11 mouse cellular contexts compared by ENCODE assay signal in the genomic region with DNA sequence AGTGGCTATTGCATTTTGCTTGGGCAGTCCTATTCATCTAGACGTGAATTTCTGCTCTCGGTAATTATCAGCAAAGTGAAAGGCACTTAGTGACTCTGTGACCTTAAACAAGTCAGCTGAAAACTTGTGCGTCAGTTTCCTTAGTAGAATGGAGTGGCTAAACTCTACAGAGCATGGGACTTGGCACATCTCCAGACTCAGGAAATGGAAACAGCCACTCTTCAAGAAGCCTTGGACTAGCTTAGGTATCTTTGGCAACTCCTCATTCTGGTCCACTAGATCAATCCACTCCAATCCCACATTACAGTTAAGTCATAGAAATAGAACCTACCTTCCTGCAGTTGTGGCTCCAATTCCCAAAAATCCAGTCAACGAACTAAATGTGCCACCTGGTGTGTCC. TPM values are rescaled to one million over a fixed set of nuclear protein-coding genes. Genes with fewer than 3 reads are reported as not detected.
DNase-seq lines count a peak whose midpoint lies in the region; ATAC-seq and TF ChIP-seq lines count a peak whose summit lies in the region.
"Had no signal": no experiment of that assay in that cellular context is flagged by ENCODE, and none has a peak within 500 bp of the region (broad histone marks: within the 10 kb centered on the region; RNA-seq: fewer than 3 reads in every experiment).

No protein-coding gene starts in this region.

- H3K4me2 ChIP-seq in intestine, embryonic 14.5 days (ENCODE audit: low read length) = no peak overlapping the region
- no peak overlapping the region for H3K4me2 ChIP-seq in midbrain, embryonic 13.5 days (replicated peaks)

- peak overlapping the region; percentile 3; the same call in 1 of the 2 replicates for H3K27ac ChIP-seq in intestine, embryonic 14.5 days (ENCODE audit: low read depth)
- H3K27ac ChIP-seq in midbrain, embryonic 13.5 days = no peak overlapping the region

- TF ChIP-seq CTCF in lung, adult 2 months (IDR thresholded peaks at IDR 0.05; ENCODE audit: insufficient read depth, low read length) = no peak

- no peak overlapping the region for H3K9ac ChIP-seq in intestine, embryonic 14.5 days (ENCODE audit: low read length)
- H3K9ac ChIP-seq in midbrain, embryonic 13.5 days (replicated peaks) = no peak overlapping the region

- peak; percentile 52 to 86 for DNase-seq in adrenal gland, adult (ENCODE audit: inconsistent age in 2 of 2, low spot score in 1 of 2)
- no peak for DNase-seq in adrenal gland, postnatal 25 days
- DNase-seq in adrenal gland, postnatal 14 days = peak; percentile 52
- no peak for DNase-seq in intestine, embryonic 14.5 days (ENCODE audit: low spot score)
- peak; percentile 42 for DNase-seq in lung, adult 2 months
- no peak for DNase-seq in right cerebral cortex, postnatal 36 days (ENCODE audit: low spot score in 2 of 2)
- DNase-seq: gastrocnemius, postnatal 14 days had no signal

- H3K27me3 ChIP-seq in intestine, embryonic 14.5 days (replicated peaks; ENCODE audit: control insufficient read depth, insufficient read depth, low read length) = no peaks in the 10 kb centered on the region
- no peaks in the 10 kb centered on the region for H3K27me3 ChIP-seq in midbrain, embryonic 13.5 days

- peaks cover 3% of the 10 kb centered on the region; the same call in 1 of the 2 replicates for H3K4me1 ChIP-seq in intestine, embryonic 14.5 days (replicated peaks; ENCODE audit: control insufficient read depth, insufficient read depth, low read length)
- peaks cover 38% of the 10 kb centered on the region for H3K4me1 ChIP-seq in lung, adult 2 months (ENCODE audit: control insufficient read depth, insufficient read depth, low read length)
- no peaks in the 10 kb centered on the region for H3K4me1 ChIP-seq in midbrain, embryonic 13.5 days (replicated peaks)

- no peak for ATAC-seq in intestine, embryonic 14.5 days (replicated peaks; ENCODE audit: low FRiP score, low TSS enrichment, low read depth)
- ATAC-seq in midbrain, embryonic 13.5 days = no peak
- ATAC-seq in CD4-positive, CD25-positive, alpha-beta regulatory T cell, adult 4 months = no peak

- TF ChIP-seq POLR2A in lung, adult 2 months (IDR thresholded peaks at IDR 0.05; ENCODE audit: borderline replicate concordance, extremely low read depth, low read depth, low read length) = no peak

- 57% methylated on average over 4 of the region's 4 CpGs for WGBS in intestine, embryonic 14.5 days
- 17% methylated on average over 4 of the region's 4 CpGs for WGBS in lung, adult 2 months
- 81% methylated on average over 4 of the region's 4 CpGs for WGBS in midbrain, embryonic 13.5 days

- no peaks in the 10 kb centered on the region for H3K9me3 ChIP-seq in intestine, embryonic 14.5 days (ENCODE audit: control insufficient read depth, low read length)
- no peaks in the 10 kb centered on the region; the same call in 1 of the 2 replicates for H3K9me3 ChIP-seq in midbrain, embryonic 13.5 days

- H3K4me3 ChIP-seq in intestine, embryonic 14.5 days (ENCODE audit: low read depth, low read length) = no peak overlapping the region
- no peak overlapping the region for H3K4me3 ChIP-seq in lung, adult 2 months (replicated peaks; ENCODE audit: extremely low read depth, low read depth, low read length)
- no peak overlapping the region for H3K4me3 ChIP-seq in midbrain, embryonic 13.5 days (replicated peaks)

- 0 out of 2 replicates have a peak, but pooled peaks cover 5% of the 10 kb centered on the region for H3K36me3 ChIP-seq in intestine, embryonic 14.5 days (ENCODE audit: control insufficient read depth, insufficient read depth, low read length)
- peaks cover 6% of the 10 kb centered on the region for H3K36me3 ChIP-seq in midbrain, embryonic 13.5 days

RNA-seq across cellular contexts. Expression of gene 4931406P16Rik, which starts 7.9 kb away (rescaled TPM):
- total RNA-seq in adrenal gland, postnatal 25 days (2021) = 52.6 and 61.2 TPM in 2 replicates
- 103 and 156 TPM in 2 replicates for total RNA-seq in adrenal gland, postnatal 14 days (2021)
- polyA plus RNA-seq in intestine, embryonic 14.5 days (2014; fragmentation: Nextera tagmentation; extraction: Ambion mirVana) = 37.8 and 47.5 TPM in 2 replicates
- polyA plus RNA-seq in lung, adult 2 months (2012; rRNA removed) = 80.0 and 91.4 TPM in 2 replicates
- polyA plus RNA-seq in midbrain, embryonic 13.5 days (2015; fragmentation: Nextera tagmentation; extraction: Ambion mirVana) = 26.9 and 29.3 TPM in 2 replicates
- 10 to 100 TPM; 22.7 to 30.8 TPM for polyA plus RNA-seq in CD4-positive, CD25-positive, alpha-beta regulatory T cell, adult 4 months (2017; shearing (Covaris generic))

RNA-seq across cellular contexts. Expression of gene Gm6096, which starts 54.6 kb away (rescaled TPM):
- total RNA-seq in adrenal gland, postnatal 25 days (2021) = not detected in 2 replicates
- total RNA-seq in adrenal gland, postnatal 14 days (2021) = not detected in 2 replicates
- 0.69 TPM in 1 of 2 replicates, not detected in the other for polyA plus RNA-seq in intestine, embryonic 14.5 days (2014; fragmentation: Nextera tagmentation; extraction: Ambion mirVana)
- polyA plus RNA-seq in lung, adult 2 months (2012; rRNA removed) = not detected in 2 replicates
- polyA plus RNA-seq in midbrain, embryonic 13.5 days (2015; fragmentation: Nextera tagmentation; extraction: Ambion mirVana) = 0.44 TPM in 1 of 2 replicates, not detected in the other
- polyA plus RNA-seq in CD4-positive, CD25-positive, alpha-beta regulatory T cell, adult 4 months (2017; shearing (Covaris generic)) = 1 to 10 TPM in 1 of 2 experiments, not detected in 1; 1.6 TPM
- total RNA-seq: common myeloid progenitor, adult 5-6 weeks; gastrocnemius, postnatal 14 days; left cerebral cortex, postnatal 36 days had no signal

Comparison
In these comparisons a context has a peak if more than half of its experiments do, and no peak if none do; other contexts are left out.
1. DNase-seq: peak in adrenal gland, adult (2 of 2), adrenal gland, postnatal 14 days (single experiment) and lung, adult 2 months (single experiment); none in adrenal gland, postnatal 25 days (single experiment), intestine, embryonic 14.5 days (single experiment) and right cerebral cortex, postnatal 36 days (0 of 2).